Mouse (Mus musculus) embryonic facial prominence, embryonic 14.5 days (tissue): ENCODE results near the gene Fbrs. TPM values are rescaled to one million over a fixed set of nuclear protein-coding genes. Genes with fewer than 3 reads are reported as not detected.
"Not testable (repeated sequence)": the region's sequence is repeated elsewhere in the genome, so short reads cannot be mapped to it uniquely, and the experiment has no call there.

Source experiments
- ATAC-seq: fragments of 200-750 bp; cut with Nextera tagmentation; 2 replicates; pipeline ENCODE4 v1.8.0; 2017; ENCODE audit warnings: low read depth, moderate number of reproducible peaks, moderate TSS enrichment
- DNase-seq: peaks from one replicate; pipeline ENCODE4 v3.0.0-alpha.2; 2015; ENCODE audit warnings: low spot score
- H3K27ac ChIP-seq: fragments of 300-500 bp; sonication (generic); replicated peaks from 2 replicates; pipeline ENCODE4 v1.5.1; 2014; ENCODE audit warnings: low read depth, mild to moderate bottlenecking, low read length, moderate library complexity
- H3K27me3 ChIP-seq: fragments of 300-500 bp; sonication (generic); replicated peaks from 2 replicates; pipeline ENCODE4 v1.6.1; 2014; ENCODE audit warnings: low read length; ENCODE audit not compliant: control insufficient read depth, insufficient read depth
- H3K36me3 ChIP-seq: fragments of 300-500 bp; sonication (generic); 2 replicates; pipeline ENCODE4 v1.6.1; 2014; ENCODE audit warnings: low read length, mixed read lengths; ENCODE audit not compliant: control insufficient read depth, insufficient read depth
- H3K4me1 ChIP-seq: fragments of 300-500 bp; sonication (generic); 2 replicates; pipeline ENCODE4 v1.6.1; 2014; ENCODE audit warnings: antibody characterized with exemption, low read length; ENCODE audit not compliant: control insufficient read depth, insufficient read depth
- H3K4me2 ChIP-seq: fragments of 300-500 bp; sonication (generic); 2 replicates; pipeline ENCODE4 v1.6.1; 2014; ENCODE audit warnings: low read depth, mild to moderate bottlenecking, low read length, moderate library complexity, mixed read lengths
- H3K4me3 ChIP-seq: fragments of 300-500 bp; sonication (generic); 2 replicates; pipeline ENCODE4 v1.5.1; 2014; ENCODE audit warnings: low read depth, mild to moderate bottlenecking, low read length
- H3K9ac ChIP-seq: fragments of 300-500 bp; sonication (generic); 2 replicates; pipeline ENCODE4 v1.6.1; 2014; ENCODE audit warnings: low read depth, mild to moderate bottlenecking, low read length, moderate library complexity, mixed read lengths
- H3K9me3 ChIP-seq: fragments of 300-500 bp; sonication (generic); 2 replicates; pipeline ENCODE4 v1.6.1; 2016; ENCODE audit warnings: low read length; ENCODE audit not compliant: control insufficient read depth
- WGBS: fragments of 180-500 bp; shearing (Covaris S2); extraction: QIAGEN DNeasy Blood & Tissue Kit; methylation state at CpG from one replicate; pipeline ENCODE4 v1.1.7; 2014; 5-methylcytosine and 5-hydroxymethylcytosine counted together
- polyA plus RNA-seq: library from polyadenylated mRNA; unstranded; fragments of >200 nt; fragmentation: Nextera tagmentation; extraction: Ambion mirVana; gene quantifications from 2 replicates; pipeline ENCODE4 v1.2.1, GENCODE M21; 2014

The Fbrs gene
- polyA plus RNA-seq, 1 experiment from 2014 or later: 15.0 TPM

DNA sequence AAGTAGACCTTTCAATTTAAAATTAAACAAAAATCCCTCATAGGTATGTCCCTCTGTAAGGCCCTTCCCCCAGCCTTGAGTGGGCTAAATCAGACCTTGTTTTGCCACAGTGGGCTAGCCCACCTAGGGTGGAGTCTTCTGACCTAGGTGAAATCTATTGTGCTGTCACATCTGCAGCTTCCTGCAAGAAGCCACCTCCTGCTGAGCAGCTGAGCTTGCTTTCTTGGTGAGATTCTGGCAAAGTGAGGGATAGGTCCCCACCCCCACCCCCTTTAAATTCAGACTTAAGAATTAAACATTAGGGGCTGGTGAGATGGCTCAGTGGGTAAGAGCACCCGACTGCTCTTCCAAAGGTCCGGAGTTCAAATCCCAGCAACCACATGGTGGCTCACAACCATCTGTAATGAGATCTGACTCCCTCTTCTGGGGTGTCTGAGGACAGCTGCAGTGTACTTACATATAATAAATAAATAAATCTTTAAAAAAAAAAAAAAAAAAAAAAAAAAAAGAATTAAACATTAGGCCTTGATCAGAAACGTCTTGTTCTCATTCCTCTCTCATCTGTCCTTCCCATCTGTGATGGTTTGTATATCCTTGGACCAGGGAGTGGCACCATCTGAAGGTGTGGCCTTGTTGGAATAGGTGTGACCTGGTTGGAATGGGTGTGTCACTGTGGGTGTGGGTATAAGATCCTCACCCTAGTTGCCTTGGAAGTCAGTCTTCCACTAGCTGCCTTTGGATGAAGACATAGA is 20.5 kb upstream of the Fbrs start:
- H3K4me3 ChIP-seq, DNase-seq, H3K27me3 ChIP-seq, H3K27ac ChIP-seq, H3K4me2 ChIP-seq, H3K9ac ChIP-seq, H3K9me3 ChIP-seq, ATAC-seq, H3K4me1 ChIP-seq: not testable (repeated sequence)
- WGBS: 78% methylated on average over 3 of the region's 3 CpGs
- peaks cover 52% of the 10 kb centered on the region for H3K36me3 ChIP-seq

DNA sequence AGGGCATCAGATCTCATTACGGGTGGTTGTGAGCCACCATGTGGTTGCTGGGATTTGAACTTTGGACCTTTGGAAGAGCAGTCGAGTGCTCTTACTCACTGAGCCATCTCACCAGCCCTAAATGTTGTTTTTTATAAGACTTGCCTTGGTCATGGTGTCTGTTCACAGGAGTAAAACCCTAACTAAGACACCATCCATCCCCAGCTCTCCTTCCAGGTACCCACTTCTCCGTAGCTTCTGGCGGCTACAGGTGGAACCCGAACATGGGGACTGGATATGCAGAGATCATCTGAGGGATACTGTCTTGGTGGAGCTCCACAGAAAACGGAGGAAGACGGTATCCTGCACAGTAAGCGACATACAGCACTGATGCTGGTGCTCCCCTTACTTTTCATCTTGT is 19.7 kb upstream of the Fbrs start, which contains the start of gene Prr14:
TSS of gene Prr14 (plus strand) at position 301 of the 400 bp plus-strand sequence.
- peaks cover 52% of the 10 kb centered on the region for H3K36me3 ChIP-seq
- H3K4me3 ChIP-seq, DNase-seq, H3K4me2 ChIP-seq, ATAC-seq, H3K9me3 ChIP-seq, H3K4me1 ChIP-seq, H3K9ac ChIP-seq, H3K27me3 ChIP-seq, H3K27ac ChIP-seq: not testable (repeated sequence)
- 96% methylated on average over 8 of the region's 8 CpGs for WGBS

DNA sequence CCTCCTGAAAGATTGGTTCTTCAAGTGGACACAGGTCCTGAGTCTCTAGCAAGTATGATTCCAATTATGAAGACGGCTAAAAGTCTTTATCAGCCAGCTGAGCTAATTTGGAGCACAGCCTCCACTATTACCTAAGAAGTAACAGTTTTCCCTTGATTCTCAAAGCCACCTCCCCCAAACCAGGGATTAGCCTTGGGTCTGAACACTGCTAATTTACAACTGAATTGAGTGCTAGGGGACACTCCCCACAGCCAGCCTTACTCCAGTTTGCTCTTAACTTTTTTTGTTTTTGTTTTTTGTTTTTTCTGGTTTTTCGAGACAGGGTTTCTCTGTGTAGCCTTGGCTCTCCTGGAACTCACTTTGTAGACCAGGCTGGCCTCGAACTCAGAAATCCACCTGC is 13.8 kb upstream of the Fbrs start:
- H3K4me3 ChIP-seq: no peak overlapping the region
- H3K9ac ChIP-seq: no peak overlapping the region
- H3K4me2 ChIP-seq: no peak overlapping the region
- peaks cover 53% of the 10 kb centered on the region for H3K36me3 ChIP-seq
- no peak overlapping the region for H3K27ac ChIP-seq
- ATAC-seq: no peak
- WGBS: 86% methylated on average over 3 of the region's 3 CpGs
- H3K9me3 ChIP-seq: no peaks in the 10 kb centered on the region
- H3K4me1 ChIP-seq: peaks cover 5% of the 10 kb centered on the region; the same call in 1 of the 2 replicates
- no peak for DNase-seq
- no peaks in the 10 kb centered on the region for H3K27me3 ChIP-seq

DNA sequence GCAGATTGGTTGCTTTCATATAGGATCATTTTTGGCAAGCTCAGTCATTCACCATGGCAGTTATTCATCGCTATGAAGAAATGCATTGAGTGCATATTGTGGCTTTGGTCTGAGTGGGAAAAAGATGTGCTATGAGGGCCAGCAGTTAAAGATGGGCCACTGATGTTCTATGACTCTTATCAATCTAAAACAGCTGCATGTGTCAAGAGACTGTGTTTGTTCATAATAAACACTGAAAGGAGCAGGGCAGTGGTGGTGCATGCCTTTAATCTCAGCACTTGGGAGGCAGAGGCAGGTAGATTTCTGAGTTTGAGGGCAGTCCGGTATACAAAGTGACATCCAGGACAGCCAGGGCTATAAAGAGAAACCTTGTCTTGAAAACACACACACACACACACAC is 13.3 kb upstream of the Fbrs start:
- not testable (repeated sequence) for ATAC-seq, H3K4me3 ChIP-seq, H3K27ac ChIP-seq, H3K27me3 ChIP-seq, H3K9ac ChIP-seq, DNase-seq, H3K4me2 ChIP-seq, H3K9me3 ChIP-seq, H3K4me1 ChIP-seq
- H3K36me3 ChIP-seq: peaks cover 48% of the 10 kb centered on the region
- WGBS: 91% methylated on average over 2 of the region's 2 CpGs

DNA sequence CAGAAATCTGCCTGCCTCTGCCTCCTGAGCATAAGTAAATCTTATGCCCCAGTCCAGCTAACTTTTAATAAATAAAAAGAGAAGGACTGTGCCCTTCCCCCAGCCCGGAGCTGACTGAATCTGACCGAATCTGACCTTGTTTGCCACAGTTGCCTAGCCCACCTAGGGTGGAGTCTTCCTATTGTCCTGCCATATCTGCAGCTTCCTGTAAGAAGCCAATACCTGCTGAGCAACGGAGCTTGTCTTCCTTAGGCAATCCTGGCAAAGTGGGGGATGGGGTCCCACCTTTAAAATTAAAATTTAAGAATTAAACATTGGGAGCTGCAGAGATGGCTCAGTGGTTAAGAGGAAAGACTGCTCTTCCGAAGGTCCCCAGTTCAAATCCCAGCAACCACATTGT is 12.4 kb upstream of the Fbrs start:
- no peaks in the 10 kb centered on the region for H3K27me3 ChIP-seq
- H3K4me3 ChIP-seq: no peak overlapping the region
- no peak for DNase-seq
- no peak overlapping the region for H3K9ac ChIP-seq
- WGBS: 90% methylated on average over 4 of the region's 4 CpGs
- H3K36me3 ChIP-seq: peaks cover 39% of the 10 kb centered on the region
- ATAC-seq: no peak
- H3K27ac ChIP-seq: no peak overlapping the region
- no peaks in the 10 kb centered on the region for H3K9me3 ChIP-seq
- peaks cover 5% of the 10 kb centered on the region; the same call in 1 of the 2 replicates for H3K4me1 ChIP-seq
- no peak overlapping the region for H3K4me2 ChIP-seq

DNA sequence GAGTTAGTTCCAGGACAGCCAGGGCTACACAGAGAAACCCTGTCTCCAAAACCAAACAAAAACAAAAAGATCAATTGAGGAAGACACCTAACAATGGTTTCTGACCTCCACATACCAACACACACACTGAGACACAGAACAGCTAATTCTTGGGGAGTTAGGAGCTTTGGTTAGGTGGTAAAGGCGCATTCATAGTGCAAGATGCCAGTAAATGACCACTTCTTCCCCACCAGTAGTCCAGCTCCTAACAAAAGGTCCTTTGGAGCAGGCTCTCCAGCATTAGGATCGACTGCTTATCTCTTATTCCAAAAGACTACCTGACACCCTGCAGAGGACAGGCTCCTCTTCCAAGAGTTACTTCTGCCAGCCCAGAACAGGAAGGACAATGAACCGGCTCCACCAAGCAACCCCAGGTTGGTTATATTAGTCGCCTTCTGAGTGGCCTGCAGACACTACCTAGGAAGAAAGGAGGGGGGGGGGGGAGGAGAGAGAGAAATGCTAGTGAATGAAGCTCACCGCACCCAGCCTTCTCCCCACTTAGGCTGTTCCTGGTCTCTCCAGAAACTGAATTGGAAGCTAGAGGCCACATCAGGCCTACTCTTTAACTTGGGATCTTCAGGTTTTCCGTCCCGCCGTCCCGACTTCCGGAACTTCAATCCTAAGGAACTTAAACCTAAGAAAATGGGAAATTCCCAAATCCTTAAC is 8.8 kb upstream of the Fbrs start:
- Histone ChIP-seq H3K9ac (peak overlapping the region; percentile 89), H3K27me3 (no peaks in the 10 kb centered on the region), H3K9me3 (no peaks in the 10 kb centered on the region), H3K4me3 (peak overlapping the region; percentile 77), H3K4me2 (peak overlapping the region; percentile 70), H3K27ac (peak overlapping the region; percentile 98), H3K36me3 (peaks cover 53% of the 10 kb centered on the region), H3K4me1 (peaks cover 10% of the 10 kb centered on the region)
- 6% methylated on average over 10 of the region's 10 CpGs for WGBS
- DNase-seq: no peak
- no peak for ATAC-seq

DNA sequence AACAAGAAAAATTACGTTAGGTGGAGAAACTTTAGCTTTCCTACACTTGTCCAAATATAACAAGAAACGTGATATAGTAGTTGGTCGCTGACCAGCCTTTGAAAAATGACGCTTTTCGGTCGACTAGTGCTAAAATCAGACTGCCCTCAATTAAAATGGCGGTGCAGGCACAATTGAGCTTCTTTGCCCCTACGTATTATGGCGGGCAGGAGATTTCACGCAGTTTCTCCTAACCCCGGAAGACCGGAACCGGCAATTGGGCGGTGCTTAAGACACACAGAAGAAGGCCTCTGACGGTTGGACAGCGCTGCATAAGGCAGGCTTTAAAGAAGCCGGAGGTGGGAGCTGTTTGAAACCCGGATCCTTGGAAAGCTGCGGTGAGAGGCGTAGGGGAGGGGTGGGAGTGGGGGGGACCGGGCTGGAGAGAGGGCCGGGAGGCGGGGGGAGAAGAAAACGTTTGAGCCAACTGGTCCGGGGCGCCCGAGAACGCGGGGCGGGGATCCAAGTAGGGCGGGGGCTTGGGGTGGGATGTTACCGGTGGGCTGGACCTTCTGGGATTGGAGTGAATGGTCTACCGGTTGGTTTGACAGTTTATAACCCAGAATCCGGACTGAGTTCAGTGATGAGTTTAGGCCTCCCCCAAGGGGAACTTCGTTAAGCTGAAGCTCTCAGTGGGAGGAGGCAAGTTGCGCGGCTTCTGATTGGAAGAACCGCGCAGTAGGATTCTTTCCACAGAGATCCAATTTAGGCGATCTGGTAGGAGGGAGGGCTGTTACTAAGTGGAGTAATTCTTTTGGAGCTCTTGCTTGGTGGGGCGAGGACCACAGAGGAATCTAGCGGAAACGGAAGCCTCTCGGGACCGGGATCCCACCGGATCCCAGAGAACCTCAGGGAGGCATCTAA is 8.0 kb upstream of the Fbrs start:
- WGBS: 1% methylated on average over 40 of the region's 46 CpGs
- peaks cover 56% of the 10 kb centered on the region for H3K36me3 ChIP-seq

DNA sequence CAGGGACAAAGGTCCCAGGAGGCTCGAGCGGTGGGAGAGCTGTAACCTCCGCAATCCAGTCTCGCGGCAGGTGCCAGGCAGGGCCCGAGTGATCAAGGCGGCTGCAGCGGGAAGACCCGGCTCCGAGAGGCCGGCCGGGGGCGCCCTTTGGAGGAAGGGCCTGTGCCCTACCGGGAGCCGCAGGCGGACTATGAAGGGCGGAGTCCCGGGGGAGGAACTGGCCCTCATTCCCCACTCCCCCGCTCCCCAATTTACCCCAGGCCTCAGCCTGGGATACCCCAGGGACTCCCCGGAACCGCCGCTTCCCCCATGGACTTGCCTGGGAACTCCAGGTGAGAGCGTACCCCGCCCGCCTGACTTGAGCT is 7.4 kb upstream of the Fbrs start:
- H3K27me3 ChIP-seq: no peaks in the 10 kb centered on the region
- no peak for DNase-seq
- H3K9ac ChIP-seq: peak overlapping the region; percentile 89
- H3K36me3 ChIP-seq: peaks cover 58% of the 10 kb centered on the region
- 1% methylated on average over 12 of the region's 25 CpGs for WGBS
- no peaks in the 10 kb centered on the region for H3K9me3 ChIP-seq
- peak overlapping the region; percentile 98 for H3K27ac ChIP-seq
- H3K4me1 ChIP-seq: peaks cover 10% of the 10 kb centered on the region
- H3K4me2 ChIP-seq: peak overlapping the region; percentile 70
- peak overlapping the region; percentile 77 for H3K4me3 ChIP-seq
- ATAC-seq: no peak; the same call in 1 of the 2 replicates

More for the DNA sequence above, 8.0 kb upstream of the Fbrs start:
- peaks cover 10% of the 10 kb centered on the region for H3K4me1 ChIP-seq
- H3K9ac ChIP-seq: peak overlapping the region; percentile 89
- no peaks in the 10 kb centered on the region for H3K27me3 ChIP-seq
- peak; percentile 95 for ATAC-seq
- H3K4me2 ChIP-seq: peak overlapping the region; percentile 70
- peak overlapping the region; percentile 77 for H3K4me3 ChIP-seq
- H3K9me3 ChIP-seq: no peaks in the 10 kb centered on the region
- H3K27ac ChIP-seq: peak overlapping the region; percentile 98
- peak; percentile 100 for DNase-seq
